Mouse (Mus musculus) monocyte, adult 2 months (primary cell): ENCODE data around the gene Gal3st2.
"Not testable (repeated sequence)": the region's sequence is repeated elsewhere in the genome, so short reads cannot be mapped to it uniquely, and the experiment has no call there.

Source experiments
- DNase-seq, 2 experiments: peaks; one replicate each; pipeline ENCODE4 v3.0.0; 2022; ENCODE audit warnings: low spot score in 2 of 2, low read depth in 1 of 2

Gene Gal3st2

DNA sequence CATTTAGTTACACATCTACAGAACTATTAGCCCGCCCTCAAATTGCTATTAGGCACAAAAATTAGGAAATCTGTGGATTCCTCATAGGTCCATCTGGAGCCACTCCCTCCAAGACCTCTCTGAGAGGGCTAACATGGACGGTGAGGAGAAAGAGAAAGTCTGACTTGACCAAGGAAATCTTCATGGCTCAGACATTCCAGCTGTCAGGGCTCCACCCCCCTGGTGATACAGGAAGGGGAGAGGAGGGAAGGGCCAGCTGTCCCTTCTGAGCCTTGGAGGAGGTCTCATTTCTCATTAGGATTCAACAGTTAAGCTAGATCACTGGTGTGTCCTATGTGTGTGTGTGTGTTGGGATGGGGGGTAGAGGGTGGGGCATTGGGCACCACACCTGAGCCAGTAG is at the start of gene Gal3st2:
Gal3st2 (plus strand) TSS at position 259 of the 400 bp plus-strand sequence.
- DNase-seq: not testable (repeated sequence)

DNA sequence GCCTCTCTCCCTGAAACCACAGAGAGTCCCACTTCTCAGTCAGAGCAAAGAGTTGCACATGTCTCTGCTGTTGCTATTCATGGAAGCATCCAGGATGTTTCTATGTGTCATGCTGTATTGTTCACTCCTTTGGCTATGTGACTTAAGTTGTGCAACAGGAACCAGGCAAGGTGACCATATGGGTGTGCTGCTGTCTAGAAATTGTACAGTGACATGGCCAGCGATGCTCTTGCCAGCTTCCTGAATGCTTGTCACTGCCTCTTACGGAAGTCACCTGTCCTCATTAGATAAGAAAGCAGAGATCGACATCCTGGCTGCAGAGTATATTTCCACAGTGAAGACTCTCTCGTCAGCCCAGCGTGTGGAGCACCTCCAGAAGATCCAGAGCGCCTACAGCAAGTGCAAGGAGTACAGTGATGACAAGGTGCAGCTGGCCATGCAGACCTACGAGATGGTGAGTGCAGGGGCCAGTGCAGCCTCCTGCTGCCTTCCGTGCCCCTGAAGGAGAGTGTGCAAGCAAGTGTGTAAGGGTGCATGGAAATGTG is 49.5 kb upstream of the Gal3st2 start:
- DNase-seq: no peak

DNA sequence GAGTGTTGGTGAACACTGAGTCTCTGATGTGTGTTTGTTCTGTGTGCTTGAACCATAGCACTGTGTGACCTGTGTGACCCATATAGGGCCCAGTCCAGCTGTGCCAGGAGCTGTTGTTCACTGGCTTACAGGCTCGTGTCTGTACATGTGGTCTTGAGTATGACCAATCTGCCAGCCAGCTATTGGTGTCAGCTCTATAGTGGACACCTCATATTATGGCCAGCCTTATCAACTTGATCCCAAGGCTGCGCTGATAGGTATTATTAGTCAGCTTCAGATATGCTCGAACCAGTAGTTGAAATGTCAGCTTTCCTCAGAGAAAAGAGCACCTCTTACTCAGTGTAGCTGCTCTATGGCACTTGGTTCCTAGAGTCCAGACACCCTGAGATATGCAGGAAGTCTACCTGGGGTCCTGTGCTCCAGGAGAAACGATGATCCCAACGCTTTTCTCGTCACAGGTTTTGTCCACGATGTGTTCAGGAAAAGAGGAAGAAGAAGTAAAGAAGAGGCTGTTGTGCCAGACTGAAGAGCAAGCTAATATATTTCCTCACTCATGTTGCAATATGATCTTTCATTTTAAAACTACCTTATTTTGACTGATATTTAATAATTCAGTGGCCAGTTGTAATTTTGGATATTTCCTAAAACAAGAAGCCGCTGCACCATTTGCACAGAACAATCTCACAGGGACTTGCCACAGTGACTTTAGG is 43.1 kb upstream of the Gal3st2 start:
- no peak for DNase-seq

DNA sequence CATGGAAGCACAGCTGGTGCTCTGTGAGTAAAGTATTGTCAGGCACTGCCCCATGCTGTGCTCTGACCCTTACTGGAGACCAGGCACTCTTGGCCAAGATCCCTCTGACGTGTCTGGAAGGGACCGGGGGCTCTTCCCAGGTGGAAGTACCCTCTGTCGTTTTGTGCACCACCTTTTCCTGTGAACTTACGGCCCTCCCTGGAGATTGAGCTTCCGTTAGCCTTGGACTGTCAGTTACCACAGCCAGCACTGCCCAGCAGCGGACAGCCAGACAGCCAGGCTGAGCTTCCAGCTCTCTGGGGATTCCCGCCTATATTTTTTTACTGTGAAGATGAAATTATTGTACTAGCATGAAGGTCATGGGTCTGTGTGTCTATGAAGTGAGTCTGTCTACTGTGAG is 42.4 kb upstream of the Gal3st2 start:
- DNase-seq: no peak

DNA sequence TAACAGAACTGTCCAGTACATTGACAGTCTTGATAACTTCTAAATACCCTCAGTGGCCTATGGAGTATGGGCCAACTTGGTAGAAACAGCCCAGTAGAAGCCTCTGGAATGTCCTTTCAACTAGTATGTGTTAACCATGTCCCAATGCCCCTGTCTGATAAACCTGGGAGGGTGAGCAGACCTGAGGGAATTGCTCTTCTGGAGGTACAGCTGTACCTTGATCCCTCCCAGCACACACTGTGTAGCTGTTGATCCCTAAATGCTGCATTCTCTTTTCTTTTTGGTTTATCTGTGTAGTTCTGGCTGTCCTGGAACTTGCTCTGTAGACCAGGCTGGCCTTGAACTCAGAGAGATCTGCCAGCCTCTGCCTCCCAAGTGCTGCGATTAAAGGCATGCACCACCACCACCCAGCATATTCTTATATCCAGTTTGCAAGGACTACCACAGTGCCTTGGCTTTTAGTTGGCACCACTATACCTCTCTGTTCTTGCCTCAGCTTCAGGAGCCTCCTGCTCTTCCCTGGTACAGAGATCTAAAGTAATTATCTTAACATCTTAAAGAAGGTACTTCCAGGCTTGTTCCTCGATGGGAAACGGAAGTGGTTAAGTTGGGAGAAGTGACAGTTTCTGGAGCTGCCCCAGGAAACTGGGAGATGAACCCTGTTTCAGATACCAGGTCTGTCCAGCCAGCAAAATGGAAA is 37.2 kb upstream of the Gal3st2 start:
- no peak for DNase-seq

DNA sequence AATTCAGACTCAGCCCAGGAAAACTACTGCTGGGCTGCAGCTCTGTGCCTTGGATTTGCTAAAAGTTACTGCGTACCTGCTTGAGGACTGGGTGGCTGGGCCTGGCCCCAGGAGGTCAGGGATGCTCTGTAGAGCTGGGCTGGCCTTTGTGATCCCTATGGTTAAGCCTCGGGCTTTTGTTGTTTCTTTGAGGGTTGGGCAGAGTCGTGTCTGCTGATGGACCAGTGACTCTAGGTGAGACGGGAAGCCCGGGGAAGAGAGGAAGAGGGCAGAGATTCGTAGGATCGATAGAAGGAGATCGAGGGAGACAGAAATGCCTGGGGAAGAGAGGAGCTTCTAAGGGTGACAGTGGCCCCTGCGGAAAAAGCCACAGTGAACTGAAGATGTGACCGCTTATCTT is 36.5 kb upstream of the Gal3st2 start, which contains the start of gene D2hgdh:
D2hgdh (plus strand) TSS at position 301 of the 400 bp plus-strand sequence.
- no peak for DNase-seq

DNA sequence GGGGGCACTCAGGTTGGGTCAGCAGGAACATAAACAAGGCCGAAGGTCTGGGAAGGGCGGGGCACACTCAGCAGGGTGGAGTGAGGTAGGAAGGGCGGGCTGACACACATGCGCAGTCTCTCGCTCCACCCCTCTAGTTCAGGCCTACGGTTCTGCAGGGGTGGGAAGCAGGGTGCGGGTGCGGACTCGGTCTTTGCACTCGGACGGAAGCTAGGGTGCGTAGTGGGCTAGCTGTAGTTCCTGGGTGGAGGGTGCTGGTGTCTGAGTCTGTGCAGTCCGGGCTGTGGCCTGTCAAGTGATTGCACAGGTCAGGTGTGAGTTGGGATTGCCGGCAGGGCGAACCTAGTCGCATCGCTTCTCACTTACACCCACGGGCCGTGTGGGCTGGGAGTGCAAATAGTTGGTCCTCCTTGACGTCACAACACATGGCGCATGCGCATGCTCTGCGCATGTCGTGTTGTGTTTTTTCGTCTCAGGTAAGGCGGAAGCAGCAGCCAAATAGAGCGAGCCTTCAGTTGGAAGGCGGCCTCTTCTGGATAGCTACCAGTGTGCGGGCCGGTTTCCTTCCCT is 35.9 kb upstream of the Gal3st2 start:
- DNase-seq: peak; percentile 74 to 82

DNA sequence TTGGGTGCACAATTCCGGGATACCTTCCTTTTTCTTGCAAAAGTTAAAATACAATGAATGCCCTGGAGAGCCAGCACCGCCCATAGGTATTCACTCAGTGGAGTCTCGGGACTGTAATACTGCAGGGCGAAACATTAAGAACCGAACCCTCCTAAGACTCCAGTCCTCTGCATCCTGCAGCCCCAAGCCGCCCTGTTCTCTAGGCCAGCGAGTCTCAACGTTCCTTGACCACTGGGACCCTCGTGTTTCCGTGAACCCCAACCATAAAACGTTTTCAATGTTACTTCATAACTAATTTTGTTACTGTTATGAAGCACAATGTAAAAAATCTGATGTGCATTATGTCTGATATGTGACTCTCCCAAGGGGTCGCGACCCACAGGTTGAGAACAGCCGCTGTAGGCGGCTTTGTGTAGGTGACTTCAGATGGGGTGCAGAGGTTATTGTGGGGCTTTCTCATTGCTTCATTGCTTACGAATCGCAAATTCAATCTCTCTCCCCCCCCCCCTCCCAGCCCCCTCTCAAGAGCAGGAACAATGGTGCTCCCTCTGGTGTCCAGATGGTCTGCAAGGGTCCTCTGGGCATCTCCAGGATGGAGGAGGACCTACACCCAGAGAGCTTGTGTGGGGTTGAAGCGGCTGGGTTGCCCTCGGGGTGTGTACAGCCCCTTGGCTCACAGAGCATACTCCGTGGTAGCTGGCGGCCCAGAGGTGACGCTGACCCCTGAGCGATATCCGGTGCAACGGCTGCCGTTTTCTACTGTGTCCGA is 35.2 kb upstream of the Gal3st2 start:
- no peak for DNase-seq

DNA sequence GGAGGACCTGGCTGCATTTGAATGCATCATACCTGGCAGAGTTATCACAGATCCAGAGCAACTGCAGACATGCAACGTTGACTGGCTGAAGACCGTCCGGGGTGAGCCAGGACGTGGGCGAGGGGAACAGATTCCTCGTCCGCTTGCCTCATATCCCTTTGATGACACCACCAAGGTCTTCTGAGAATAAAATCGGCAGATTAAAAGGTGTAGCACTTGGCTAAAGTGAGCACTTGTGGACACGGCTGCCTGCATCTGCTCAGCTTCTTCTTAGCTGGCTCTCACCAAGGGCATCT is 34.6 kb upstream of the Gal3st2 start:
- no peak for DNase-seq

DNA sequence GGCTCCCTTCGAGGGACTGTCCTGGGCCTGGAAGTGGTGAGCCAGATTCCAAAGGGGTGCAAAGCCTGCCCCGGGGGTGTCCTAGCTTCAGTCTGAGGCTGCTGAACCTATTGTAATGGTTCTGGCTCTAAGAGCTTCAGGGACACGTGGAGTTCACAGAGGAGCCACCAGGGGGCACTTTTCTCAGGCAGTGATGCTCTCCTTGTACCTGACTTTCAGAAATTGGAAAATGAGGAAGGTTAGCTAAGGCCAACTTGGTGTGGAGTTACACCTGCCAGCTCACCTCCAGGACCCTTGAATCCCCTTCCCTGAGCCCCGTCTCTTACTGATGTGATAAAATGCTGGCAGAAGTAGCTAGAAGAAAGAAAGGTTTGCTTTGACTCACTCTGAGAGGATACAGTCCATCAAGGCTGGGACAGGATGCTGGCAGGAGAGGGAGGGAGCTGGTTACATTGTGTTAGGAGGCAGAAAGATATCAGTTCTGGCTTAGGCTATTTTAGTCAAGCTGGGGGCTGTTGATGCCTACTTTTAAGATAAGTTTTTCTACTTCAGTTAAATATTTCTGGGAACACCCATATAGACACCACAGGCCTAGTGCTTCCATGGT is 28.2 kb upstream of the Gal3st2 start:
- DNase-seq: peak in 1 of 2 experiments; percentile 0

DNA sequence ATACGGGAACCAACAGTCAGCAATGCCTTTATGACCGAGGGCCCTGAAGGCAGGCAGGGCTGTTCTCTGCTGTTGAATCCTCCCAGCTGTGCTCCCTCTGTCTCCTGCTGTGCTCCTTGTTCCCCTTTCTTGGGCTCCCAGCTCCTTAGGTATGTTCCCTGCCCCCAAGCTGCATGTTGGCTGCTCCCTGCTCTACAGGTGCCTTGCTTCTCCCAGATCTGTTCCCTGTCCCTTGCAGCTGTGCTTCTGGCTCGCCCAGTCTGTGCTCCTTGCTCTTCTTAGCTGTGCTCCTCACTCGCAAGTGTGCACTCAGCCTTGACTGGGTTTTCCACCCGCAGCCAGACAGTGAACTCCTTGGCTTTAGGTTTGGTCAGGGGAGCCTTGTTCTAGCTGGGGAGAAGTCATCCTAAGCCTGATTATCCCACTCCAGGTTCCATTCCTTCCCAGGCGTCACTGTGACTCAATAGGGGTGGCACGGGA is 26.4 kb upstream of the Gal3st2 start:
- DNase-seq: no peak

DNA sequence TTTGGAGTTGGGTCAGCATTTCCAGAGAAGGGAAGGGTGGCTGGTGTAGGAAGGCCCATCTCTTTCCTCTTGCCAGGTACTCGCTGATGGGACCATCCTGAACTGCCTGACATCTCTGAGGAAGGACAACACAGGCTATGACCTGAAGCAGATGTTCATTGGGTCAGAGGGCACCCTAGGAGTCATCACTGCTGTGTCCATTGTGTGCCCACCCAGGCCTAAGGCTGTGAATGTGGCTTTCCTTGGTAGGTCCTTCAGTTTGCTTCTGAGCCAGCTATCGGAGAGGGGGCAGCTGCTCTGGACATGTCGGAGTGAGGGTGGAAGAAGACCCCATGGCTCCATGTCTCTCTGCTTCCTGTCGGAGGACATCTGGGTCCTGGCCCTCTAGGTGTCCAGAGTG is 25.9 kb upstream of the Gal3st2 start:
- no peak for DNase-seq

DNA sequence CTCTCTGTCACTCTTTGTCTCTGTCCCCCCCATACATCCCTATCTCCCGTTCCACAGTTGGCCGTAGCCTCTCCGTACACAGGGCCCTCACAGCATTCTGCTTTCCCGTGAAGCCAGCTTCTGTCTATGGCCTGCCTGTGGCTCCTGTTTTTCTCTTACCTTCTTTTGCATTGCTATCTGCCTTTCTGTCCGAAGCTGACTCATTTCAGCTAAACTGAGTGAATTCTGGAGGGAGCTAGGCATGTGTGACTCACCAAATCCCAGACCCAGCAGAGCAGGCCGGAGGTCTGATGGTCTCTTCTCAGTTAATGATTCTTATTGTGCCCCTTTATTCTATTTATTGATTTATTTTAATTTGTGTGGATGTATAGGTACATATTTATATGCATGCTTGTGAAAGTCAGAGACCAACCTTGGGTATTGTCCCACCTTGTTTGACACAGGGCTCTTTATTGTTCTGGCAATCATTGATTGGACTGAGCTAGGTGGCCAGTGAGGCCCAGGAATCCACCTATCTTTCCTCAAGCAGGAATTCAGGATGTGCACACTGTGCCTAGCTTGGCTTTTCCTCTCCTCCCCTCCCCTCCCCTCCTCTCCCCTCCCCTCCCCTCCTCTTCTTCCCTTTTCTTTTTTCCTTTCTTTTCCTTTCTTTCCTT is 25.1 kb upstream of the Gal3st2 start:
- DNase-seq: no peak

DNA sequence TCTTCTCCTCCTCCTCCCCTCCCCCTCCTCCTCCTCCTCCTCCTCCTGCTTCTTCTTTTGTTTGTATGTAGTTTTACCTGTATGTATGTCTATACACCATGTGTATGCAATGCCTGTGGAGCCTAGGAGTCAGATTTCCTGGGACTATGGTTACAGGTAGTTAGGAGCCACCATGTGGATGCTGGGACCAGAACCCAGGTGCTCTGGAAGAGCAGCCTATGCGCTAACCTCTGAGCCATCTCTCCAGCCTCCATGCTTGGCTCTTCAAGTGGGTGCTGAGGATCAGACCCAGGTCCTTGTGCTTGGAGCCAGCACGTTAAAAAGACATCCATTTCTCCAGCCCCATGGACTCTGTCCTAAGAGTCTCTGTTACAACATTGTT is 24.6 kb upstream of the Gal3st2 start:
- no peak for DNase-seq

DNA sequence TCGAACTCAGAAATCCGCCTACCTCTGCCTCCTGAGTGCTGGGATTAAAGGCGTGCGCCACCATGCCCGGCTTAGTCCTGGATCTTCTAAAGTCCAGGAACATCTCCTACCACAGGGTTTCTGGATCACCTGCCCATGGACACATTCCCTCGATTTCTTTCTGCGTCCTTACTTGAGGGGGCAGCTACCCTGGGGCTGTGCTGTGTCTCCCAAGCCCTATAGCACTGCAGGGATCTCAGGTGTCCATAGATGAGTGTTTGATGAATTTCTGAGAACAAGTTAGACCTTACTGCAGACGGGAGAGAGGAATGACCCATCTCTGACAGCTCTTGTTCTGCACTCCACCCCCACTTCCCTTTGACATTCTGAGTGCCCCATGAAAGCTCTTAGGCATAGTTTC is 23.8 kb upstream of the Gal3st2 start:
- DNase-seq: no peak

DNA sequence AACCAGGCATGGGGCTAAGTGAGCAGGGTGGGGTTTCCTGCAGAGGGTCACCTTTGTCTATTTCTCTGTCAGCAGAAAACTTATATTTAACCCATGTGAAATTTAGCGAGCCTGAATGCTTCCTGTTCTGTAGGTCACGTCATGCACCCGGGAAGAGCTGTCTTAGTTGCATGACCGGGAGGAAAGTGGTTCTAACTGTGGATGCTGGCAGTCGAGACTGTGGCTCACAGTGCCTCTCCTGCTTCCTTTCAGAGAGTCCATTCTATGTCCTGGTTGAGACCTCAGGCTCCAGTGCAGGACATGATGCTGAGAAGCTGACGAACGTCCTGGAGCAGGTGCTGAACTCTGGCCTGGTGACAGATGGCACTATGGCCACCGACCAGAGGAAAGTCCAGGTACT is 22.5 kb upstream of the Gal3st2 start:
- not testable (repeated sequence) for DNase-seq

DNA sequence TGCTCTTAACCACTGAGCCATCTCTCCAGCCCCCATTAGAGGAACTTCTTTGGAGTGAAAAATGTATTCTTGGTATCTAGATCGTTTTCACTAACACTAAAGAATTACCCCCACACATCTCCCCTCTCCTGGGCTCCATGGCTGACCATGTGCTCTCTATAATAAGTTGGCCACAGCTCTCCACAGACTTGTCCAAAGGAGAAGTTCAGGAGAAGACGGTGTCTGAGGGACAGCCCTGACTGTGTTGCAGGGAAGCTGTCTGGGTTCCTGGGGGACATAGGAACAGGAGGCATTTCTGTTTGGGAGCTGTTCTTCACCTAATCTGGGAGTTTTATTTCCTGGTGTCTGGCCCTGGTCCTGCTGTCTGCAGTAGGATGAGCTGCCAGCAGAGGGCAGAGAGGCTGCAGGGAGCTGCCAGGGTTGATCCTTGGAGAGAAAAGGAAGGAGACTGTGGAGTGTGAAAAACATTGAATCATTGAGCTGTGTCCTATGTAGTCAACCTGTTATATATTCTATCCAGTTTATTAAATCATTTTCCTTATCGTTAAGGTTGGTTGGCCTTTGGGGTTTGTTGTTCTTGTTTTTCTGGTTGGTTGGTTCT is 15.2 kb upstream of the Gal3st2 start:
- DNase-seq: not testable (repeated sequence)

DNA sequence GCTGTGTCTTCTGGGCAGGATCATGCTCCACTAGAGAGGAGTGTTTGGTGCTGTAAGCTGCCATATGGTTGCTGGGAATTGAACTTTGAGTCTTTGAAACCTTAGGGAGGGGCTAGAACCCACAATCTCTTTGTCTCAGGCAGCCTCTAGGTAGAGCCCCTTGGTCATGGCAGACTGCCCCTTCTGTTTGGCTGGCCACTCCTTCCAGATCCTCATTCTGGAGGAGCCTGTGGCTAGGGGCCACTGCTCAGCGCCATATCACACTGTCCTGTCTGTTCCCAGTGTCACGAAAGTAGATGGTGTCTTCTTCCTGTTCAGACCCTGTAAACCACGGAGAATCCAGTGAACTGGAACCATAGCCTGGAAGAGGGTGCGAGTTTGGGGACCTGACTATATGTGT is 5.3 kb upstream of the Gal3st2 start:
- not testable (repeated sequence) for DNase-seq

DNA sequence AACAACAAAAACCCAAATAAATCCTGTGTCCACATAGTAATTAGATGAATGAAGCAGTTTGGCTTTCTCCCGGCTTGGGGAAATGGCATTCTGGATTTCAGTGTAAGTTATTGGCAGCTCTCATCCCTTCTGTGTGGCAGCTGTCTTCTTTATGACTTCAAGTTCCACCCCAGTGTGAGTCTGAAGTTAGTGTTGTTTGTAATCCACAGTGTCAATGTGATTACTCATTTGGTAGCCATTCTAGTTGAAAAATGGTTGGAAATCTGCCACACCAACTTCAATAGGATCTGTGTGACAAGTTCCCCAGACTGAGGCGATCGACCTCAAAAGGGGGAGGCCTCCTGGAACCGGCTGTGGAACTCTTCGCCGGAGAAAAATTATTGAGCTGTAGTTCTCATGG is 3.7 kb upstream of the Gal3st2 start:
- DNase-seq: no peak

DNA sequence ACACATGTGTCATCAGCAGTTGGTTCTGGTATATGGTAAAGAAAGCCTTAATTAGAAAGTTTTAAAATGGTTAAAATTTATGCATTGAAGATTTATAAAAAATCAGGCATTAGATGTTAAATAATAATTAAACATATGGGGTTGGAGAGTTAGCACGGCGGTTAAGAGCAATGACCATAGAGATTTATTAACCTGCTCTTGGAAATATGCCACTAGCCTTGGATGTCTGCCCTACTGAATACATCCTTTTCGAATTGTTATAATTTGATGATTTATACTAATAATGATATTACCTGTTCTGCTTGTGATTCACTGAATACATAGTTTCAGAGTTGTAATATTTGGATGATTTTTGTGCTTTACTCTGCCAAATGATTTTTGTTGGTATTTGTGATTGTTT is 3.1 kb upstream of the Gal3st2 start:
- DNase-seq: no peak
